Mouse (Mus musculus): ENCODE results near the gene Smarcal1.

GRCm38 (mm10) chr1:72595686-72596085, 12.6 kb downstream of the Smarcal1 start:
- no peak for TF ChIP-seq POLR2A (IDR thresholded peaks at IDR 0.05; ENCODE audit: low read depth, low read length)
- no peak for TF ChIP-seq CTCF (conservative IDR thresholded peaks at IDR 0.05; ENCODE audit: insufficient read depth, insufficient read length, low read depth, low read length)

Data from kidney, adult 2 months (tissue).